Mouse (Mus musculus): ENCODE measurements around the gene Tgfa.

Tgfa gene

GRCm38 (mm10) chr6:86296126-86296525, 101.1 kb downstream of the Tgfa start:
- DNase-seq (ENCODE audit: low spot score), result no peak

- no peak for DNase-seq (ENCODE audit: low spot score)
Measured at GRCm38 (mm10) chr6:86296938-86297337, 101.9 kb downstream of the Tgfa start.

GRCm38 (mm10) chr6:86298961-86299360, 103.9 kb downstream of the Tgfa start:
- DNase-seq (ENCODE audit: low spot score), result no peak

GRCm38 (mm10) chr6:86299381-86299780, 104.4 kb downstream of the Tgfa start:
- no peak for DNase-seq (ENCODE audit: low spot score)

DNA sequence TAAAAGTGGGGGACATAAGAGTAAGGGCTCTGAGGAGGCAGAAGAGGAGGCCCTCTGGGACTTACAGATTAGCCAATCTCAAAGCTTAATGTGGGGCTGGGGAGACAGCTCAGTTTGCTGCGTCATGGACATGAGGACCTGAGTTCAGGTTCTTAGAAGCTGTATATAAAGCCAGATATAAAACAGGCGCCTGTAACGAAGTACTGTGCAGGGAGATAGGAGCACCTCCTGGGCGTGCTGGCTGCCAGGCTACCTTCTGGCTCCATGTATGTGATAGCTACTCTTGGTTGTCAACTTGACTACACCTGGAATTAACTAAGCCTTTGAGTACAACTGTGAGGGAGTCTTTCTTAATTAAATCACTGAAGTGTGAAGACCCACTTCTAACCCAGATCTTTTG, 110.7 kb downstream of the Tgfa start:
- no peak for DNase-seq (ENCODE audit: low spot score)

GRCm38 (mm10) chr6:86314011-86314410, 119.0 kb downstream of the Tgfa start:
- DNase-seq (ENCODE audit: low spot score), result no peak

- DNase-seq (ENCODE audit: low spot score), result no peak
Measured at GRCm38 (mm10) chr6:86317066-86317465, 122.0 kb downstream of the Tgfa start.

GRCm38 (mm10) chr6:86318855-86319254, 123.8 kb downstream of the Tgfa start:
- no peak for DNase-seq (ENCODE audit: low spot score)

GRCm38 (mm10) chr6:86322031-86322563, 127.1 kb downstream of the Tgfa start:
- DNase-seq (ENCODE audit: low spot score), result no peak

DNA sequence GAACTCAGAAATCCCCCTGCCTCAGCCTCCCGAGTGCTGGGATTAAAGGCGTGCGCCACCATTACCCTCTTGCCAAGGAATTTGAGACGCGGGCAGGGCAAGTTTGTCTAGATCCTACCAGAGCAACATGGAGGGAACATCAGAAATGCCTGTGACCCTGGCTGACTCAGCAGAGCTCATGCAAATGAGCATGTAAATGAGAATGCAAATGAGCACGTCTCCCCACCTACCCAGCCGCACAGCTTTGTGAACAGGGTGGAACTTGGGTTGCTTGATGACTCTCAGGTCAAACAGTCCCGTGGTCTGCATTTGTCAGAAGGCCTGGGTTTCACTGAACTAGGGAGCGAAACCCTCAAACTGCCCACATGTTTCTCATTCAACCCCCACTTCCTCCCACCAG, 128.0 kb downstream of the Tgfa start:
- no peak for DNase-seq (ENCODE audit: low spot score)

GRCm38 (mm10) chr6:86324400-86324799, 129.4 kb downstream of the Tgfa start:
- no peak for DNase-seq (ENCODE audit: low spot score)

All from retina, embryonic 14.5 days (tissue).